Mouse (Mus musculus): ENCODE measurements around the gene Mpv17l. TPM values are rescaled to one million over a fixed set of nuclear protein-coding genes. Genes with fewer than 3 reads are reported as not detected.
"Not testable (repeated sequence)": the region's sequence is repeated elsewhere in the genome, so short reads cannot be mapped to it uniquely, and the experiment has no call there.

The Mpv17l gene
- polyA plus RNA-seq (2016; fragmentation: Nextera tagmentation; extraction: Ambion mirVana): 2.5 and 3.0 TPM in 2 replicates

DNA sequence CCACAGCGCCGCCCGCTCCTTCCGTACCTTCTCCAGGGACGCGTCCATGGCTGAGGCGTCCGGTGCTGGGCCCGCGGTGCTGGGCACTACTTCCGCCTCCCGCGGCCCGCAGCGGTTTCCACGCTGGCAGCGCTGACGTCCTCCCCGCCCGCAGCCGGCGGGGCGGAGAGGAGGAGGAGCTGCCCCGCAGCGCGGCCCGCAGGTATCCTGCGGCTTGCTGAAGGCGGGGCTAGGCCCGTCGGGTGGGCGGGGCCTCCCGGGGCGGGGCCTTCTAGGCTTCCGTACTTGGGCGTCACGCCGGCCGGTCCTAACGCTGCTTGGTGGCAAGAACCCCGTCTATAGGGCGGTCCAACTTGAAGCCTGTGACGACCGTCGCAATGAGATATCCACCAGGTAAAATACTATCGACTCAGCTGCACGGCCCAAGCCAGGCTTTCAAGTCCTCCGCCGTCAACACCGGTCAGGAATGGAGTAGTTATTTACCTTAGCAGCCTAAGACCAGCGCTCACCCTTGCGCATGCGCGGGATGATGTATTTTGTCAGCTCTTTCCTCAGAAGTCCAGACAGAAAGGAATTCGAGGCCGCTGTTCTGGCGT lies at the start of gene Mpv17l, which contains the start of gene Pdxdc1:
Gene Mpv17l, plus strand, starts transcription at position 274 of the 596 bp plus-strand sequence.
Gene Pdxdc1, minus strand, starts transcription at position 244 of the 596 bp plus-strand sequence.
- ATAC-seq (ENCODE audit: insufficient number of reproducible peaks, low FRiP score): peak; percentile 98
- under 1% methylated on average over 49 of the region's 57 CpGs for WGBS

GRCm38 (mm10) chr16:13853886-13854285 lies 49.1 kb upstream of the Mpv17l start:
- Histone ChIP-seq H3K9ac (no peak overlapping the region), H3K4me3 (no peak overlapping the region), H3K27ac (ENCODE audit: poor library complexity, severe bottlenecking) (no peak overlapping the region), H3K4me2 (no peak overlapping the region), H3K27me3 (replicated peaks) (no peaks in the 10 kb centered on the region), H3K9me3 (replicated peaks) (no peaks in the 10 kb centered on the region), H3K4me1 (replicated peaks) (no peaks in the 10 kb centered on the region), H3K36me3 (peaks cover 44% of the 10 kb centered on the region)
- no peak for ATAC-seq (ENCODE audit: insufficient number of reproducible peaks, low FRiP score)
- WGBS: 94% methylated on average over 4 of the region's 4 CpGs

More for the DNA sequence above, at the start of gene Mpv17l, which contains the start of gene Pdxdc1:
- no peaks in the 10 kb centered on the region for H3K36me3 ChIP-seq
- no peaks in the 10 kb centered on the region for H3K9me3 ChIP-seq (replicated peaks)
- peak within 1 kb of the TSS; percentile 95 for H3K9ac ChIP-seq
- peak within 1 kb of the TSS; percentile 73 for H3K4me2 ChIP-seq
- H3K27ac ChIP-seq (ENCODE audit: poor library complexity, severe bottlenecking): peak within 1 kb of the TSS; percentile 71
- peak within 1 kb of the TSS; percentile 94 for H3K4me3 ChIP-seq
- H3K4me1 ChIP-seq (replicated peaks): peaks cover 15% of the 10 kb centered on the region
- H3K27me3 ChIP-seq (replicated peaks): no peaks in the 10 kb centered on the region

DNA sequence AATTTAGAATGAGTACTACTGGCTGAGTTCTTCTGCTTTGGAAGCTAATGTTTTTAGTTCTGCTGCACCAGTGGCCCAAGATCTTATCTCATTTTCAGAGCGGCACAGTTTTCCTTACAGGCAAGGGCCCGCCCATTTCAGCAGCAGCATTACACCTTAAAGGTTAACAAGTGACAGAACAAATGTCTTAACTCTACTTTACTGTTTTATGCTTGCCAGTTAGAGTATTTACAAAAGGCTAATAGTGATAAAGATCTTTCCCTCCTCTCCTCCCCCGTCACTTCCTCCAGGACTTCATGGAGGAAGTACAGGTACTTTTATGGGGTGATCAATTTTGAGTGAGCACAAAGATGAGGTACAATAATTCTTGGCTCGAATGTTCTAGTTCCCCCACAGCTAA lies 36.9 kb upstream of the Mpv17l start:
- Histone ChIP-seq H3K9me3 (replicated peaks) (no peaks in the 10 kb centered on the region), H3K27ac (ENCODE audit: poor library complexity, severe bottlenecking) (no peak overlapping the region), H3K36me3 (peaks cover 46% of the 10 kb centered on the region)

DNA sequence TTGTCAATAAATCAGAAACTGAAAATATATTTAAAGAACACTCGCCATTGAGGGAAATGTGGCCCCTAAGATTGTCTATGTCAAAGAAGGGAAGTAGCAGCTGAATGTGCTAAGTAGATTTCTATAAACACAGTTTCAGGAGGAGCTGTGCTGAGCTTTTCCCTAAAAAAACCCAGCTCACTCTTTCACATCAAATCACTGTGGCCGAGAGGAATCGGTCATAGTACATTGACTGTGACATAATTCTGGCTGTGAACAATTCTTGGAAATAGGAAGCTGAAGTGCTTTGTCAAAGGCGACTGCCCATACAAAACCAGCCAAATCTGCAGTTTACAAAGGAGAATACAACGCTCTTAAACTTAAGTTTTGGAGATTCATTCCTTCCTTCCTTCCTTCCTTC lies 36.3 kb upstream of the Mpv17l start:
- no peak overlapping the region for H3K4me2 ChIP-seq
- 77% methylated on average over 5 of the region's 5 CpGs for WGBS
- no peaks in the 10 kb centered on the region for H3K27me3 ChIP-seq (replicated peaks)
- no peak overlapping the region for H3K27ac ChIP-seq (ENCODE audit: poor library complexity, severe bottlenecking)
- no peak overlapping the region for H3K9ac ChIP-seq
- H3K4me3 ChIP-seq: no peak overlapping the region
- peaks cover 50% of the 10 kb centered on the region for H3K36me3 ChIP-seq
- no peaks in the 10 kb centered on the region for H3K9me3 ChIP-seq (replicated peaks)
- no peak for ATAC-seq (ENCODE audit: insufficient number of reproducible peaks, low FRiP score)
- H3K4me1 ChIP-seq (replicated peaks): peaks cover 4% of the 10 kb centered on the region; the same call in 1 of the 2 replicates

More for the DNA sequence above, 36.9 kb upstream of the Mpv17l start:
- no peak overlapping the region for H3K9ac ChIP-seq
- ATAC-seq (ENCODE audit: insufficient number of reproducible peaks, low FRiP score): no peak
- H3K4me2 ChIP-seq: no peak overlapping the region
- H3K4me3 ChIP-seq: no peak overlapping the region
- 58% methylated on average over 4 of the region's 4 CpGs for WGBS
- peaks cover 4% of the 10 kb centered on the region; the same call in 1 of the 2 replicates for H3K4me1 ChIP-seq (replicated peaks)
- no peaks in the 10 kb centered on the region for H3K27me3 ChIP-seq (replicated peaks)

DNA sequence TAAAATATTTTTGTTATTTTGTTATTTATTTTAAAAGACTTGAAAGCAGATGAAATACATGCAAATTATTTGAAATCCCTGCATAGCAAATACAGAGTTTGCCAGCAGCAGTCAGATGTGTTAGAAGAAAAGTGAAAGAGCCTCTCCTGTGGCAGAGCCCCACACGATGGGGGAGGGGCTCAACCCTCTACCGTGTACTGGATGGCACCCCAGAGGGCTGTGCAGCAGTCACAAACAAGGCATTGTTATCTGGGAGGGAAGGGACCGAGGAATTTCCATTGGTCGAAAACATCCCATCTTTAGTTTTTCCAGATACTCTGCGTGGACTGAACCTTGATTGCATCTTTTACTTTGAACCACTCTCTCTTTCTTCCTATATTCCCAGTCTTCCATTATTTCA lies 35.6 kb upstream of the Mpv17l start:
- ATAC-seq (ENCODE audit: insufficient number of reproducible peaks, low FRiP score): not testable (repeated sequence)
- H3K4me2 ChIP-seq: peak overlapping the region; percentile 72

DNA sequence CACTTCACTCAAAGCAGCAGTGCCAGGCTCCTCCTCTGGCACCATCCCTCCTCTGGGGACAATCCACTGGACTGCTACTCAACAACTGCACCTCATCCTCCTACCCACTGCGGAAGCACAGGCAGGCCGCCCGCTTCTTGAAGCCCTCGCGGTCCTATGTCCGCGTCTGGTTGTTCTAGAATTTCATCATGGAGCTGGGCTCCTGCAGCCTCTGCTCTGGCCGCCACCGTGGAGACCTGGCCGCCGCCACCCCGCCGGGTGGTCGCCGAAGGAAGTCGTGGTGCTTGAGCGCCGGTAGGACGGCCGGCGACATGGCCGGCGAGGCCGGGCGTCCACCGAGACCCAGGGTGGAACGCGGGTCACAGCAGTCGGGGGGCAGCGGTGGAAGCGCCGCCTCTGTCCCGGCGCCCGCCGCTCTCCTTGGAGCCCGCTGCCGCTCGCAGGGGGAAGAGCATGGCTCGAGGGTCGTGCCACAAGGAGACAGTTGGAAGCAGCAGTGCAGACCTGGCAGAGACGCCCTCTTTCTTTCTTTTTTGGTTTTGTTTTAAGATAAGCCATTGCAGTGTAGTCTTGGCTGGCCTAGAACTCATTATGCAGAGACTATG lies 34.9 kb upstream of the Mpv17l start:
- H3K27ac ChIP-seq (ENCODE audit: poor library complexity, severe bottlenecking): peak overlapping the region; percentile 38; the same call in 1 of the 2 replicates
- H3K4me1 ChIP-seq (replicated peaks): peaks cover 4% of the 10 kb centered on the region; the same call in 1 of the 2 replicates
- WGBS: 9% methylated on average over 42 of the region's 42 CpGs
- H3K9ac ChIP-seq: peak overlapping the region; percentile 68
- H3K9me3 ChIP-seq (replicated peaks): no peaks in the 10 kb centered on the region
- no peaks in the 10 kb centered on the region for H3K27me3 ChIP-seq (replicated peaks)
- peak overlapping the region; percentile 72 for H3K4me2 ChIP-seq
- H3K4me3 ChIP-seq: peak overlapping the region; percentile 46
- 0 out of 2 replicates have a peak, but pooled peaks have one; percentile 25 for ATAC-seq (ENCODE audit: insufficient number of reproducible peaks, low FRiP score)
- peaks cover 46% of the 10 kb centered on the region for H3K36me3 ChIP-seq

More for the DNA sequence above, 35.6 kb upstream of the Mpv17l start:
- not testable (repeated sequence) for H3K4me1 ChIP-seq (replicated peaks); H3K27me3 ChIP-seq (replicated peaks); H3K9me3 ChIP-seq (replicated peaks); H3K9ac ChIP-seq; H3K27ac ChIP-seq (ENCODE audit: poor library complexity, severe bottlenecking)
- peak overlapping the region; percentile 46 for H3K4me3 ChIP-seq
- H3K36me3 ChIP-seq: peaks cover 50% of the 10 kb centered on the region
- 31% methylated on average over 5 of the region's 5 CpGs for WGBS

- Histone ChIP-seq H3K9ac (no peak overlapping the region), H3K9me3 (replicated peaks) (no peaks in the 10 kb centered on the region), H3K36me3 (peaks cover 58% of the 10 kb centered on the region), H3K4me2 (no peak overlapping the region), H3K4me1 (replicated peaks) (0 out of 2 replicates have a peak, but pooled peaks cover 5% of the 10 kb centered on the region), H3K27me3 (replicated peaks) (no peaks in the 10 kb centered on the region), H3K27ac (ENCODE audit: poor library complexity, severe bottlenecking) (0 out of 2 replicates have a peak overlapping the region, but pooled peaks have one; percentile 64), H3K4me3 (no peak overlapping the region)
- no peak for ATAC-seq (ENCODE audit: insufficient number of reproducible peaks, low FRiP score)
- 70% methylated on average over 4 of the region's 4 CpGs for WGBS
Observed at GRCm38 (mm10) chr16:13875483-13875882, 27.5 kb upstream of the Mpv17l start.

DNA sequence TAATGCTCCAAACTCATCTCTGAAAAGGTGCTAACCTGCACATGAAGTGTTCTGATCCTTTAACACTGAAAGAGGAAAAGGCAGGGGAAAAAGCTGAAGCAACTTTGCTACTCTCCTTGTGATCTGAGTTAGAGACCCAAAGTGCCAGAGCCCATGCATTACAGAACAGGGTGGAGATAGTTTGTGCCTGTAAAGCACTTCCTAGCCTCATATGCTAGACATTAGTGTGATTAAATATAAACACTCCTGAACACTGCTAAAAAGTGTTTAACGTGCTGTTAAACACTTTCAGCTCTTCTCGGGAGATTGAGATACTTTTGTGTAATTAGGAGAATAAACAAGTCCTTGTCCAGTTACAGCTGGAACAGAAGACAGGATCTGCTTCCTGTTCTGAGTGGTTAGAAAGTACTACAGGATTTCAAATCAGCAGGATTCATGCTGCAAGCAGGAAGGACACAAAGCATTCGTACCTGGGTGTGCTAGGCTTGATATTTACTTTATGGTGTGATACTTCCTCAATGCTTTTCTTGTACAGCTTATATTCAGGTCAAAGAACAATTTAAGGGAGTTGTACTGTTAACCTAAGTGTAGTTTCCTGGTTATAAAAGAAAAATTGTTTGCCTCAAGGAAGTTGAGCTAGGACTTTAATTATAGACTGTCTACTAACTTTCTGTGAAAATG lies 19.7 kb upstream of the Mpv17l start:
- H3K4me1 ChIP-seq (replicated peaks): no peaks in the 10 kb centered on the region
- 51% methylated on average over 3 of the region's 3 CpGs for WGBS
- peaks cover 20% of the 10 kb centered on the region for H3K36me3 ChIP-seq
- ATAC-seq (ENCODE audit: insufficient number of reproducible peaks, low FRiP score): no peak
- H3K27me3 ChIP-seq (replicated peaks): no peaks in the 10 kb centered on the region
- no peak overlapping the region for H3K4me2 ChIP-seq
- no peak overlapping the region for H3K4me3 ChIP-seq
- no peaks in the 10 kb centered on the region for H3K9me3 ChIP-seq (replicated peaks)
- no peak overlapping the region for H3K9ac ChIP-seq
- peak overlapping the region; percentile 16 for H3K27ac ChIP-seq (ENCODE audit: poor library complexity, severe bottlenecking)

DNA sequence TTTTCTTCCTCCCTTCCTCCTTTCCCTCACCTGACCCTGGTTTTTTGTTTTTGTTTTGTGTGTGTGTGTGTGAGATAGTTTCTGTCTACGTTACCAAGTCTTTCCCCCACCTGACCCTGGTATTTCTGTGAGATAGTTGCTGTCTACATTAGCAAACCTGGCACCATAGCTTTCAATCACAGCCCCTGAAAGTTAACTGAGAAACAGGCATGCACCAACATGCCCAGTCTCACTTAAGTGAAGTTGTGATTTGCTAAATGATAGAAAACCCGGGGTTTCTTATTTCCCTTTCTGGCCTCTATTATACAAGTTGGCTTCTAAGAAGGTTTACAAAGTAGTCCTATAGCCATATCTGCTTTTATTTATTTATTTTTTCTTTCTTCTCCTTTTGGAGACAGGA lies 12.5 kb upstream of the Mpv17l start:
- no peaks in the 10 kb centered on the region for H3K4me1 ChIP-seq (replicated peaks)
- H3K9ac ChIP-seq: no peak overlapping the region
- H3K36me3 ChIP-seq: no peaks in the 10 kb centered on the region
- WGBS: 78% methylated on average over 2 of the region's 2 CpGs
- no peak overlapping the region for H3K27ac ChIP-seq (ENCODE audit: poor library complexity, severe bottlenecking)
- H3K4me2 ChIP-seq: no peak overlapping the region
- H3K27me3 ChIP-seq (replicated peaks): no peaks in the 10 kb centered on the region
- no peak overlapping the region for H3K4me3 ChIP-seq
- no peaks in the 10 kb centered on the region for H3K9me3 ChIP-seq (replicated peaks)
- ATAC-seq (ENCODE audit: insufficient number of reproducible peaks, low FRiP score): no peak

DNA sequence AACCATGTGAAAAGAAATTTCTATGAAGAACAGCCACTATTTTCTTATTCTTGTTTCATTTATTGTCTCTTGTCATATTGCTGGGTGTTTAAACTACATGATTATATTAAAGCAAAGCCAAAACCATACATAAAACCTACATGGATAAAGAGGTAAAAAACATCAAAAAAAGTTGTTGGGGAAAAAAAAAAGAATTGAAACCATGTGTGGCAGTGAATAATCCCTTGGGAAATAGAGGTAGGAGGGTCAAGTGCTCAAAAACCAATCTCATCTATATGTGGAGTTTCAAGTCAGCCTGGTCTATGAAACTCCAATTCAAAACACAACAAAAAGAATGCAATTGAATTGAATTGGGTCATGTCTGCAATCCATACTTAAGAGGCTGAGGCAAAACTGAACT lies 10.1 kb upstream of the Mpv17l start:
- H3K9me3 ChIP-seq (replicated peaks): no peaks in the 10 kb centered on the region
- no peak overlapping the region for H3K4me3 ChIP-seq
- no peak overlapping the region for H3K4me2 ChIP-seq
- ATAC-seq (ENCODE audit: insufficient number of reproducible peaks, low FRiP score): no peak
- H3K36me3 ChIP-seq: no peaks in the 10 kb centered on the region
- H3K4me1 ChIP-seq (replicated peaks): no peaks in the 10 kb centered on the region
- H3K9ac ChIP-seq: no peak overlapping the region
- no peak overlapping the region for H3K27ac ChIP-seq (ENCODE audit: poor library complexity, severe bottlenecking)
- H3K27me3 ChIP-seq (replicated peaks): no peaks in the 10 kb centered on the region

GRCm38 (mm10) chr16:13894097-13894496 lies 8.9 kb upstream of the Mpv17l start:
- Histone ChIP-seq H3K9ac (no peak overlapping the region), H3K36me3 (no peaks in the 10 kb centered on the region), H3K27ac (ENCODE audit: poor library complexity, severe bottlenecking) (no peak overlapping the region), H3K27me3 (replicated peaks) (no peaks in the 10 kb centered on the region), H3K4me1 (replicated peaks) (no peaks in the 10 kb centered on the region), H3K4me3 (no peak overlapping the region), H3K4me2 (no peak overlapping the region), H3K9me3 (replicated peaks) (no peaks in the 10 kb centered on the region)
- ATAC-seq (ENCODE audit: insufficient number of reproducible peaks, low FRiP score): no peak
- WGBS: 89% methylated on average over 2 of the region's 2 CpGs
